Mouse (Mus musculus): ENCODE measurements around the gene Gm21870. TPM values are rescaled to one million over a fixed set of nuclear protein-coding genes. Genes with fewer than 3 reads are reported as not detected.
"Not testable (repeated sequence)": the region's sequence is repeated elsewhere in the genome, so short reads cannot be mapped to it uniquely, and the experiment has no call there.

Gene Gm21870
- not detected in 2 replicates for polyA plus RNA-seq (2014; fragmentation: Nextera tagmentation; extraction: Ambion mirVana)

DNA sequence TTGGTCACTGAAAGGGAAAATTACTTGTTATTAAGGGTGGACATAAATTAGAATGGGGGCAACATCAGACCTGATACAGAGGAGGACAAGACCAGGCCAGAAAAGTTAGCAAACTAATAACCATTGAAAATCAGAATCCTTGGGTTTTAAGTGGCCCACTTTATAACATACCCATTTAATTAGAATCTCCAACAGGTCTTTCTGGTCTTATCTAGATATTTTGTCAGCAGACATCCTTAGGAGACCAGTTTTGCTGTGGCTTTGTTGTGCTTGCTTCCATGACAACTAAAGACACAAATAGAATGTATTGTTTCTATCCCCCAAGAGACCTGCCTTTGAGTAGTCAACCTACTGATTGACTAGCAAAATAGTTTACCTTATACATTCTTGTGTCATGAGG, at the start of gene Gm21870:
Gm21870 (minus strand) TSS at position 101 of the 400 bp plus-strand sequence.
- H3K4me2 ChIP-seq; DNase-seq; H3K4me3 ChIP-seq (ENCODE audit: low read depth, low read length); H3K27ac ChIP-seq (ENCODE audit: low read depth); H3K9ac ChIP-seq; H3K27me3 ChIP-seq (ENCODE audit: insufficient read depth, low read length); H3K4me1 ChIP-seq (ENCODE audit: insufficient read depth); ATAC-seq (ENCODE audit: insufficient read depth); H3K36me3 ChIP-seq (ENCODE audit: insufficient read depth); H3K9me3 ChIP-seq (ENCODE audit: low read depth, low read length): not testable (repeated sequence)

- no CpG with 5 or more reads among the region's 4 CpGs for WGBS
- not testable (repeated sequence) for H3K4me3 ChIP-seq (ENCODE audit: low read depth, low read length); DNase-seq; H3K27ac ChIP-seq (ENCODE audit: low read depth); H3K4me1 ChIP-seq (ENCODE audit: insufficient read depth); H3K36me3 ChIP-seq (ENCODE audit: insufficient read depth); ATAC-seq (ENCODE audit: insufficient read depth); H3K4me2 ChIP-seq; H3K9me3 ChIP-seq (ENCODE audit: low read depth, low read length); H3K9ac ChIP-seq; H3K27me3 ChIP-seq (ENCODE audit: insufficient read depth, low read length)
Measured at GRCm38 (mm10) chrX:33956440-33956839, 30.2 kb downstream of the Gm21870 start, which contains the start of gene Btbd35f6. Btbd35f6 (minus strand) TSS chrX:33956540.

Other genes with a start within 250 kb of the Gm21870 start
- gene Btbd35f6, start 30.3 kb downstream of the Gm21870 start, polyA plus RNA-seq (2014; fragmentation: Nextera tagmentation; extraction: Ambion mirVana): not detected in 2 replicates
- not detected in 2 replicates for gene Btbd35f9, start 174.7 kb upstream of the Gm21870 start, polyA plus RNA-seq (2014; fragmentation: Nextera tagmentation; extraction: Ambion mirVana)

All from lung, embryonic 14.5 days (tissue).